Mouse (Mus musculus) layer of hippocampus, adult 9-10 months (tissue): ENCODE results near the gene Atp6v1g3.

Experiments used
- DNase-seq: peaks from one replicate; pipeline ENCODE4 v3.0.0; 2022; ENCODE audit warnings: low spot score

Gene Atp6v1g3

GRCm38 (mm10) chr1:138289455-138290425 lies 16.2 kb downstream of the Atp6v1g3 start:
- peak; percentile 38 for DNase-seq

- no peak for DNase-seq
Observed at GRCm38 (mm10) chr1:138291463-138291862, 17.9 kb downstream of the Atp6v1g3 start.

GRCm38 (mm10) chr1:138294487-138294886 lies 20.9 kb downstream of the Atp6v1g3 start:
- DNase-seq, result no peak

- DNase-seq, result no peak
Observed at GRCm38 (mm10) chr1:138298156-138298555, 24.6 kb downstream of the Atp6v1g3 start.

GRCm38 (mm10) chr1:138299576-138299975 lies 26.0 kb downstream of the Atp6v1g3 start:
- no peak for DNase-seq

GRCm38 (mm10) chr1:138301920-138302319 lies 28.4 kb downstream of the Atp6v1g3 start:
- no peak for DNase-seq

GRCm38 (mm10) chr1:138302756-138303155 lies 29.2 kb downstream of the Atp6v1g3 start:
- no peak for DNase-seq

GRCm38 (mm10) chr1:138303296-138303695 lies 29.8 kb downstream of the Atp6v1g3 start:
- no peak for DNase-seq

GRCm38 (mm10) chr1:138304141-138304915 lies 30.8 kb downstream of the Atp6v1g3 start:
- DNase-seq, result no peak

- no peak for DNase-seq
Observed at GRCm38 (mm10) chr1:138322657-138323056, 49.1 kb downstream of the Atp6v1g3 start.

GRCm38 (mm10) chr1:138323076-138323630 lies 49.6 kb downstream of the Atp6v1g3 start:
- DNase-seq, result no peak

- no peak for DNase-seq
Observed at GRCm38 (mm10) chr1:138326091-138326490, 52.6 kb downstream of the Atp6v1g3 start.

GRCm38 (mm10) chr1:138326566-138326965 lies 53.0 kb downstream of the Atp6v1g3 start:
- DNase-seq, result no peak

- no peak for DNase-seq
Observed at GRCm38 (mm10) chr1:138327466-138328245, 54.1 kb downstream of the Atp6v1g3 start.

- DNase-seq, result peak; percentile 59
Observed at GRCm38 (mm10) chr1:138328320-138328719, 54.8 kb downstream of the Atp6v1g3 start.

- DNase-seq, result no peak
Observed at GRCm38 (mm10) chr1:138330556-138330955, 57.0 kb downstream of the Atp6v1g3 start.

GRCm38 (mm10) chr1:138331596-138331995 lies 58.1 kb downstream of the Atp6v1g3 start:
- DNase-seq, result no peak

GRCm38 (mm10) chr1:138334701-138335100 lies 61.2 kb downstream of the Atp6v1g3 start:
- DNase-seq, result no peak

- no peak for DNase-seq
Observed at GRCm38 (mm10) chr1:138337417-138337816, 63.9 kb downstream of the Atp6v1g3 start.
